Mouse (Mus musculus) kidney, adult 11 months (tissue): ENCODE data around the gene Tln1.
"Not testable (repeated sequence)": the region's sequence is repeated elsewhere in the genome, so short reads cannot be mapped to it uniquely, and the experiment has no call there.

Experiments
- DNase-seq: peaks from one replicate; pipeline ENCODE4 v3.0.0; 2022

Gene Tln1

DNA sequence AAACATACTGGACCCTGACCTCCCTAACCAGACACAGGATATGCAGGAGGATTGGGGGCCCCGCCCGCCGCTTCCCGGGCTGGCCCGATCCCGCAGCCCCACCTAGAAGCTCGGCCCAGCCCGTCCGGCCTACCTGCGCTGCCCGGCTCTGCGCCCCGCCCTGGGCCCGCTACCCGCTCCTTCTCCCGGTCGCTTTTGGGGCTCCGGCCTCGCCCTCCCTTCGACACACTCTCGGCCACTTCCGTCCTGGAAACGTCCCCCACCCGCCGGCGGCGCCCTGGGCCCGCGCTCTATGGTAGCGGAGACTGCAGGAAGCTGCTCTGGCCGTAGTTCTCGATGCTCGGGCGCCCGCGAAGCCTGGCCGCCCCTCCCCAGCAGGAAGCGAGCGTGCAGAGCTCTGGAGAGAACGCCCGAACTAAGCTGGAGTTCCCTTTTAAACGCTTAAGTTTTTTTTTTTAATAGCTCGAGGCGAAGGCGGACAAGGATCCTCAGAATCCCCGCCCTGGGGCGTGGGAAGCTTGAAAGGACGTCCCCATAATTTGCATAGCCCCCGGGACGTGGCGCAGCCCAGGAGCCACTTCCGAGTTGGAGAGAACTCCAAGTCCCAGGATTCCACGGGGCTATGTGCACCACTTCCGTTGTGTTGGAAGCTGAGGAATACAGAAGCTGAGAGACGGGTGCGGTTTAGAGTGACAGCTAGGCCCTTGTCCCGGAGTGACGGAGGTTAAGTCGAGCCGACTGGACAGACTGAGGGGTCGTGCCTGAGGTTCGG, at the start of gene Tln1, which contains the start of gene Creb3:
Tln1 (minus strand) TSS at position 695 of the 772 bp plus-strand sequence.
Creb3 (plus strand) TSS at position 336 of the 772 bp plus-strand sequence.
- DNase-seq = peak; percentile 98

- no peak for DNase-seq
Observed at GRCm38 (mm10) chr4:43604751-43605685, 42.5 kb upstream of the Tln1 start.

DNA sequence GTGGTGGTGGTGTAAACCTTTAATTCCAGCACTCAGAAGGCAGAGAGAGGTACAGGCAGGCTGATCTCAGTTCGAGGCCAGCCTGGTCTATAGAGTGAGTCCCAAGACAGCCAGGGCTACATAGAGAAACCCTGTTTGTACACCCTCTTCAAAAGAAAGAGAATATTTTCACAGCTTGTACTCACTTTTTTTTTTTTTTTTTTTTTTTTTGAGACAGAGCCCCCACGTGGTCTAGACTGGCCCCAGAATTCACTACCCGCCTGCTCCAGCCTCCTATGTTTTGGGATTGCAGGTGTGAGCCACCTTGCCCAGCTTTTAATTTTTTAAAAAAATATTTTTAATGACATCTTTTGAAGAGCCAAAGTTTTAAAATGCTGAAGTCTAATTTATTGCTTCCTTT, 41.6 kb upstream of the Tln1 start:
- DNase-seq = no peak

GRCm38 (mm10) chr4:43600195-43600934, 37.9 kb upstream of the Tln1 start:
- DNase-seq = no peak

- DNase-seq = no peak
Observed at GRCm38 (mm10) chr4:43598650-43599380, 36.3 kb upstream of the Tln1 start.

DNA sequence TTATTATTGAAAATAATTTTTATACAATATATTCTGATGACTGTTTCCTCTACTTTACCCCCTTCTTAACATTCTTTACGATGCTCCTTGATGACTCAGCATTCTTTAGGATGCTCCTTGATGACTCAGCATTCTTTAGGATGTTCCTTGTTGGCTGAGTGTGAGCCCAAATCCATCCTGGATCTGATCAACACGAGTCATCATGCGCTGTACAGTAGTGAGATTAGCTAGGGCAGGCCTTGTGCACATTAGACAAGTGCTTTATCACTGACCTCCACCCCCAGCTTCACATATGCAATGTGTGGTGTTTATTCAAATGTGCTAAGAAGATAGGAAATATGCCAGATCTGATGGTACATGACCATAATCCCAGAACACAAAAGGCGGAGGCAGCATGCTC, 35.7 kb upstream of the Tln1 start:
- no peak for DNase-seq

DNA sequence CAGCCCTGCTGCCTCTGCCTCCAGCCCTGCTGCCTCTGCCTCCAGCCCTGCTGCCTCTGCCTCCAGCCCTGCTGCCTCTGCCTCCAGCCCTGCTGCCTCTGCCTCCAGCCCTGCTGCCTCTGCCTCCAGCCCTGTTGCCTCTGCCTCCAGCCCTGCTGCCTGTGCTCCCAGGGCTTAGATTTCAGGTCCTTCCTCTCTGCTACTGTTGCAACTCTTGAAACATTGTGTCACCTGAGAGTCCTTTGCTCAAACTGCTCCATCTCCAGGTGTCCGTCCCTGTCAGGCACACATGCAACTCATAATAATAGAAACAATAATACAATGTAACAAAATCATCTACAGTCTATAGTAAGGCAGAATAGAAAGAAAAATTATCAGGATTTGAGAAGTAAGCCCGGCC, 34.1 kb upstream of the Tln1 start:
- not testable (repeated sequence) for DNase-seq

GRCm38 (mm10) chr4:43593453-43593852, 31.0 kb upstream of the Tln1 start:
- no peak for DNase-seq

DNA sequence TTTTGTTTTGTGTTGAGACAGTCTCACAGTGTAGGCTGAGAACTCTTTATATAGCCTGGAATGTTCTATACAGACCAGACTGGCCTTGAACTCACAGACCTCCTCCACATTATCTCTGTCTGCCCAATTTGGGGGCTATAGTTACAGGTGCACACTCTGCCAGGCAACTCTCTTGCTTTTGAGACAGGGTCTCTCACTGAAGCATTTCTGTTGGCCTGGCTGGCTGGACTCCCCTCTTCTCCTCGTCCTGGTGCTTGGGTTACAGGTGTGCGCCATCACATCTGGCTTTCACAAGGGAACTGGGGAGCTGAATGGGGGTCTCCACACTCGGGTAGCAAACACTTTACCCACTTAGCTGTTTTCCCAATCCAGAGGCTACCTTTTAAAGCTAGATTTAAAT, 29.5 kb upstream of the Tln1 start:
- DNase-seq = no peak

GRCm38 (mm10) chr4:43591543-43591942, 29.1 kb upstream of the Tln1 start:
- DNase-seq = no peak

GRCm38 (mm10) chr4:43587681-43588080, 25.2 kb upstream of the Tln1 start:
- peak; percentile 46 for DNase-seq

DNA sequence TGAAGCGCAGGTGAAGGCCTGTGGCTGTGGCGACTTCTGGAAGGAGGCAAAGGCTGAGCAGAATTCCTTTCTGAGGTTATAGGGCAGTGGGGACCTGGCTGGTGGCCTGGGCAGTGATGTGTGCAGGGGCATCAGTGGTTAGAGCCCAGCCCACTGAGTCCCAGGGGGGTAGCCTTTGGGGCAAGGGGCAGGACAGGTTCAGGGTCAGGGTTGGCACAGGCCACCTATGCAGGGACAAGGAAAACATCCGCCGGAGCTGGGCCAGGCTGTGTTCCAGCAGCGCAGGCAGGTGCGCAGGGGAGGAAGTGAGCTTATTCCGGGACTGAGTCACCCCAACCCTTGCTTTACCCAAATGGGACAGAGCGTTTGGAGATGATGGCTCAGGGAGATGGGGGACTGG, 23.9 kb upstream of the Tln1 start:
- peak; percentile 89 for DNase-seq

GRCm38 (mm10) chr4:43585682-43586081, 23.2 kb upstream of the Tln1 start:
- no peak for DNase-seq

GRCm38 (mm10) chr4:43584444-43585416, 22.2 kb upstream of the Tln1 start, which contains the start of gene Msmp:
Msmp (minus strand) TSS chr4:43584494.
- DNase-seq = peak; percentile 60

- DNase-seq = no peak
Observed at GRCm38 (mm10) chr4:43583421-43583820, 20.9 kb upstream of the Tln1 start.

- DNase-seq = no peak
Observed at GRCm38 (mm10) chr4:43582241-43582640, 19.8 kb upstream of the Tln1 start.

- DNase-seq = no peak
Observed at GRCm38 (mm10) chr4:43581381-43581780, 18.9 kb upstream of the Tln1 start.

DNA sequence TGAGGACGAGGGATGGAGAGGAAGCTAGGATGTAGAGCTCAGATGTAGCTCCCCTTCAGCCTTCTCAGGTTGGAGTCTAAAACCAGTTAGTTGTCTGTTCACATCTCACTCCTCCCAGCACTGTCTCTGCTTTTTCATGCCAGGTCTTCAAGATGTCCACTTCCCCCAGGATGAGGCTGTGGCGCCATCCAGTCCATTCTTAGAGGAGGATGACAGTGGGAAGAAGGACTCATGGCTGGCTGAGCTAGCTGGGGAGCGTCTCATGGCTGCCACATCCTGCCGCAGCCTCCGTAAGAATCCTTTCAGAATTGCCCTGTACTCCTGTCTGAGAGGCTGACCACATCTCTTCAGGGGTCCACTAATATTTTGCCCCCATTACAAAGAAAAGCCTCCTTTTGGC, 18.2 kb upstream of the Tln1 start:
- DNase-seq = no peak

GRCm38 (mm10) chr4:43579731-43580130, 17.2 kb upstream of the Tln1 start:
- DNase-seq = no peak

- DNase-seq = no peak
Observed at GRCm38 (mm10) chr4:43579256-43579655, 16.8 kb upstream of the Tln1 start.
